Mouse (Mus musculus) layer of hippocampus, adult 11-12 months (tissue): ENCODE data around the gene Jsrp1.

Experiments
- DNase-seq: peaks from one replicate; pipeline ENCODE4 v3.0.0; 2022; ENCODE audit warnings: low spot score

Gene Jsrp1

DNA sequence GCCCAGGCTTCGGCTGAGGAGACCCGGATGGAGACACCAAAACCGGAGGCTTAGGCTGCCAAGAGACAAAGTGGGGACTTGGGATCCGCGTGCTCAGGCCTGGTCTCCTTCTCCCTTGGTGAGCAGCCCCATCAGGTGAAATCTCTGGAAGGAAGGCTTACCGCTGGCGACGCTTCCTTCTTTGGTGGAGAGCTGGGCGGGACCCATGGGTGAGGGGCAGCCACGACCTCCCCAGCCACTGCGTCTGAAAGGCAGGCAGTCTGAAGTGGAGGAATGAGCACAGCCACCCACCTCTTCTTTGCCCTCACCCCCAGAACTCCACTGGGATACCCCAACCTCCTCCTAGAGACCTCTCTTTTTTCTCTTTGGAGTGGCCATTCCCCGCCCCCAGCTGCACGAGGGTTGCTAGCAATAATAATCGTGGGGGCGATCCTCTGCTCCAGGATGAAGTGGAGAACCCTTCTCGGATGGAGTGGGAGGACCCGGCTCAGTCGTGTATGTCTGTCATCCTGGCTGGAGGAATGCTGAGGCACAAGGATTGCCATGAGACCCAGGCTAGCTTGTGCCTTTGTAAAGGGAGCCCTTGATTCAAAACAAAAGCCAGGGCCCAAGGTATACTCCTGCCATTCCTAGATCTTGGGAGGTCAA is 4.2 kb downstream of the Jsrp1 start:
- DNase-seq, result no peak

DNA sequence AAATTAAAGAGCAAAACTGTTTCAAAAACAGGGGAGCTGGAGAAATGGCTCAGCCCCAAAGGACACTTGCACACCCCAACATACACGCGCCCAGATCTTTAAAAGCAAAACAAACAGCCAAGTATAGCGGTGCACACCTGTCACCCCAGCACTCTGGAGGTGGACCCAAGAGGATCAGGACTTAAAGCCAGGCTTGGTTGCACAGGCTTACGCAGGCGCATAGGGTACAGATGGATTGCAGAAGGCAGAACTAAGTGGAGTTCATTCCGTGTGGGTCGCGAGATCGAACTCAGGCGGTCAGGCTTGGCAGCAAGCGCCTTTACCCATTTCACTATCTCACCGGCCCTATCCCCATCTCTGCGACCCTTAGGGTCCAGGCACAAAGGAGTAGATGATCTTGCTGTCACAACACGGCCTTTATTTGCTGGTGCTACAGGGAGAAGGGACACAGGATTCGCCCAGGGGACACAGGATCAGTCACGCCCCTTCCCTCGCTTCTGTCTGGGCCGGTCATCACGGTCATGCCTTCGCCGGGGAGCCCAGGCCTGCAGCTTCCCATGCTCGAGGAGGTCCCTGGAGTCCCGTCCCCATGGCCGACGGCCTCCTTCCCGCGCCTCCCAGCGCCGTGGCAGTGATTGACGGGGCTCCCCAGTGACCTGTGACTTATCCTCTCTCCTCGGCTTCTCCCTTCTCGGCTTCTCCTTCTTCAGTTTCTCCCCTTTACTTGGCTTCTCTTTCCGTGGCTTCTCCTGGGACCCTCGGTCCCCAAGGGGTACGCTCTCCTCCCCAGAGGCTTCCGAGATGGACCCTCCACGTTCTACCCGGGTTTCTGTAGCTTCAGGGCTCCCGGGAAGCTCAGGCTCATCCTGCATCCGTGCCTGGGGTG is 5.0 kb downstream of the Jsrp1 start:
- DNase-seq, result no peak

DNA sequence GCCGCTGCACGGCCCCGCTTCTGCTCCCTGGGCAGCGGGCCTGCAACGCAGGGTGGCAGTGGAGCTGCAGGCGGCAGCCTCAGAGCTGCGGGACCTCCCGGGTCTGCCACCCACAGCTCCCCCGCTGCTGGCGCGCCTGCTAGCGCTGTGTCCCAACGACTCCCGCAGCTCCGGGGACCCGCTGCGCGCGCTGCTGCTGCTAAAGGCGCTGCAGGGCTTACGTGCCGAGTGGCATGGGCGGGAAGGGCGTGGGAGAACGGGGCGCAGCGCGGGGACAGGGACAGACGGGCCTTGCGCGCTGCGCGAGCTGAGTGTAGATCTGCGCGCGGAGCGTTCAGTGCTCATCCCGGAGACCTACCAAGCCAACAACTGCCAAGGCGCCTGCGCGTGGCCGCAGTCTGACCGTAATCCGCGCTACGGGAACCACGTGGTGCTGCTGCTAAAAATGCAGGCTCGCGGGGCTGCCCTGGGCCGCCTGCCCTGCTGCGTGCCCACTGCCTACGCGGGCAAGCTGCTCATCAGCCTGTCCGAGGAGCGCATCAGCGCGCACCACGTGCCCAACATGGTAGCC is 6.2 kb downstream of the Jsrp1 start:
- DNase-seq, result peak; percentile 85

DNA sequence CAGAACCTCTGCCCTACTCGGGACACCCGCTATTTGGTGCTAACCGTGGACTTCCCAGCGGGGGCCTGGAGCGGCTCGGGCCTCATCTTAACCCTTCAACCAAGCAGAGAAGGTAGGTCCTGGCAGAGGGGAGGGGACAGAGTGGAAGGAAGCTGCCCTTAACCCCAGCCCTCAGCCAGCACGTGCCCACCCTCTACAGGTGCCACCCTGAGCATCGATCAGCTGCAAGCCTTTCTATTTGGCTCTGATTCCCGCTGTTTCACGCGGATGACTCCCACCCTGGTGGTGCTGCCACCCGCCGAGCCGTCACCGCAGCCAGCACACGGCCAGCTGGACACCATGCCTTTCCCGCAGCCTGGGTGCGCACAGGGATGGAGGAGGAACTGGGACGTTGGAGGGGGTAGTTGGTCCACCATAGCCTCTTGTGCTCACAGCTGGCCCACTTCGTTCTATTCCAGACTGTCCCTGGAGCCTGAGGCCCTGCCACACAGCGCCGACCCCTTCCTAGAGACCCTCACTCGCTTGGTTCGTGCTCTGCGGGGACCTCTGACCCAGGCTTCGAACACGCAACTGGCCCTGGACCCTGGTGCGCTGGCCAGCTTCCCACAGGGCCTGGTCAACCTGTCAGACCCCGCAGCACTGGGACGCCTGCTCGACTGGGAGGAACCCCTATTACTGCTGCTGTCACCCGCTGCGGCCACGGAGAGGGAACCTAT is 6.8 kb downstream of the Jsrp1 start:
- DNase-seq, result no peak

DNA sequence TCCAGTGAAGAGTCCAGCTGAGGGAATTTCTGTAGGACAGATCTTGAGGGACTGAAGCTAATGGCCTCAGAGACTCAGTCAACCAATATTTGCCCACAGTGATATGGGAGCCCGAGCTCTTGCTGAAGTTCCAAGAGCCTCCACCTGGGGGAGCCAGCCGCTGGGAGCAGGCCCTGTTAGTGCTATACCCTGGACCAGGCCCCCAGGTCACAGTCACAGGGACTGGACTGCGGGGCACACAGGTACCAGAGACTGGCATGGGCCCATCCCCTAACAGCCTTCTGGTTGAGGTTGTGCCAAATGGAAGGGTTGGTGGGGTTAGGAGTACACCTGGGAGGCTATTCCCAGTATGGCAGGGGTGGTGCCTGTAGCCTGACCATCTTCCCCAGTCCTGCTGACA is 7.4 kb downstream of the Jsrp1 start:
- peak; percentile 85 for DNase-seq

DNA sequence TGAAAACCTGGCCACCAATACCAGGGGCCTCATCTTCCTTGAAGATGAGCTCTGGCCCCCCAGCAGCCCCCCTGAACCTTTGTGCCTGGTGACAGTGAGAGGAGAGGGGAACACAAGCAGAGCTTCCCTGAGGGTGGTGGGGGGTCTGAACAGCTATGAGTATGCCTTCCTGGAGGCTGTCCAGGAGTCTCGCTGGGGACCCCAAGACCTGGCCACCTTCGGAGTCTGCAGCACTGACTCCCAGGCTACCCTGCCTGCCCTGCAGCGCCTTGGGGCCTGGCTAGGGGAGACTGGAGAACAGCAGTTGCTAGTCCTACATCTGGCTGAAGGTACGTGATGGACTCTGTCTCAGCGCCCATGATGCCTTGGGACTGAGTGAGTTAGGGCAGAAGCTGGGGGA is 8.0 kb downstream of the Jsrp1 start:
- no peak for DNase-seq

DNA sequence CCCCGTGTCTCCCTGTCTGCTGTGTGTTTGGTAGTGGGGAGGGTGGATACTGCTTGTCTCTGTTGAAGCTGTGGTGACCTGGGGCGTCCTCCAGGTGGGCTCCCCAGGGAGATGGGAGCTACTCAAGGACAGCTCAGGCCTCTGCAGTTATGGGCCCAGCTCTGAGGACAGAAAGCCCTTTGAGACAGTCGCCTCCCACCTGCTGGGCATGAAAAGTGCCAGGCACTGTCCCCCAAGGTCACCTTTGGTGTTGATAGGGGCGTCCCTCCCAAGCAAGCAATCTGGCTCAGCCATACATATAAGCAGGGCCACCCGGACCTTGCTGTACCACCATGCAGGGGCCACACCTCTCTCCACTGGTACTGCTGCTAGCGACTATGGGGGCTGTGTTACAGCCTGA is 8.4 kb downstream of the Jsrp1 start, which contains the start of gene Amh:
TSS of gene Amh (plus strand) at position 328 of the 400 bp plus-strand sequence.
- no peak for DNase-seq

DNA sequence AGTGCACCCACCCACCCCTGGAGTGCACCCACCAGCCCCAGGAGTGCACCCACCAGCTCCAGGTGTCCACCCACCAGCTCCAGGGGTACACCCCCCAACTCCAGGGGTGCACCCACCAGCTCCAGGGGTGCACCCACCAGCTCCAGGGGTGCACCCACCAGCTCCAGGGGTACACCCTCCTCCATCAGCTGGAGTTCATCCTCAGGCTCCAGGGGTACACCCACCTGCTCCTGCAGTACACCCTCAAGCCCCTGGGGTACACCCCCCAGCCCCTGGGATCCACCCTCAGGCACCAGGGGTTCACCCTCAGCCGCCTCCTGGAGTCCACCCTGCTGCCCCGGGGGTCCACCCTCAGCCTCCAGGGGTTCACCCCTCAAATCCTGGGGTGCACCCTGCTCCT is 9.0 kb downstream of the Jsrp1 start:
- DNase-seq, result no peak

DNA sequence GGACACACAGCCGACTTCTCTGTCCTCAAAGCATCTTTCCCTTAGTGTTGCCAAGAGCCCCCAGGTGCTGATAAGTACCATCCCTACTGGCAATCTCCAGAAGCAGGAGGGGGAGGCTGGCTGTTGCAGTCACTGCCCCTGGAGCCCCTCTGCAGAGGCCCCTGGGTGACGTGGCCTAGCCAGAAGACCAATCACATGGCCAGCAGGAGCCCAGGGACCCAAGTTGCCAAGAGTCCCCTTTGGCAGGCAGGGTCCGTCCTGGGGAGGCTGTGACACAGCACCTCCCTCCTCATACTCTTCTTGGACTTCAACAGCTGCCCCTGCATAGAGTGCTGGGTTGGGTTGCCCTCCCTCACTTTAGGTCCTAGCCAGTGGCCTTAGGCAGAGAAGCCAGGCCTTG is 10.3 kb downstream of the Jsrp1 start:
- no peak for DNase-seq

DNA sequence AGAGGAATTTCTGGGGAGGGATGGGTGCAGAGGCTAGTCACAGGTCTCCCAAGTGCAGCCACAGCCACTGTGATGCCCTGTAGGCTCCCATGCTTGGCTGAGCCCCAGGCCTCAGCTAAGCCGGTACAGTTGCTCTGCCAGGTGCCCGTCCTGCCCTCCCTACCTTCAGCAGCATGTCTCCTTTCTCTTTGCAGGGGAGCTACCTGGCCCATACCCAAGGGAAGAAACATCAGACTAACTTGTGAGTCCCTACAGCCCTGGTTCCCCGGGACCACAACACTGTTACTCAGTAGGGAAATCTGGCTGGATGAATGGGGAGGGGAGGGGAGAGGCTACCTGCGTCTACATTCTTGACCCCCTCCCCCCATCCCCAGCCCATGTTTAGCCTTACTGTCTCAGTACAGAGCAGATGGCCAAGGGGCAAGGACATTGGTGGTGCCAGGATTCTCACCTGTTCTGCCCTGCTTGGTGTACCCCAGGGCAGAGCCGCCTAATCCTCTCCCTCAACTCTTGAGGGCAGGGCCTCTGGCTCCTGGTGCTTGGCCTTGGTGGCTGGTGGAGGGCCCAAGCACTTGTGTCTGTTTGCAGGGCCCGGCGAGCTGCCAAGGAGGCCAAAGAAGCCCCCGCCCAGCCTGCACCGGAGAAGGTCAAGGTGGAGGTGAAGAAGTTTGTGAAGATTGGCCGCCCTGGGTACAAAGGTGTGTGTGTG is 10.9 kb downstream of the Jsrp1 start:
- DNase-seq, result no peak

DNA sequence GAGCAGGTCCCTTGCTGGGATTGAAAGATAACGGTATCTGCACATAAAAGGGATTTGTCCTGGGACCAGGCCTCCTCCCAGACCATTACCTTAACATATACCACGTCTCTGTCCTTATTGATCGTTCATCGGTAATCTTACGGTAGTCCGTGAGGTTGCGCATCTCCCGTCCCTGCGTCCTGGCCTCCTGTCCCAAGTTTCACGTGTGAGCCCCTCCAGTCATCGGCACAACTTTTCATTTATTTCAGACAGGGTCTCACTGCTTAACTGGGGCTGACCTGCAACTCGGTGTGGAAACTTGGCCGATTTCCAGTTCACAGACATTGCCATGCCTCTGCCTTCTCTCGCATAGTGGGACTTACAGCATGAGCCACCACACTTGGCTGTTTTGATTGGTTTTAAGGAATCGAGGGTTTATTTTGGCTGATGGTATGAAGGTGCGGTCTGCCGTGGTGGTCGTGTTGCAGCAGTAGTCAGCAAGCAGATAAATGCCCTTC is 14.2 kb downstream of the Jsrp1 start:
- no peak for DNase-seq

DNA sequence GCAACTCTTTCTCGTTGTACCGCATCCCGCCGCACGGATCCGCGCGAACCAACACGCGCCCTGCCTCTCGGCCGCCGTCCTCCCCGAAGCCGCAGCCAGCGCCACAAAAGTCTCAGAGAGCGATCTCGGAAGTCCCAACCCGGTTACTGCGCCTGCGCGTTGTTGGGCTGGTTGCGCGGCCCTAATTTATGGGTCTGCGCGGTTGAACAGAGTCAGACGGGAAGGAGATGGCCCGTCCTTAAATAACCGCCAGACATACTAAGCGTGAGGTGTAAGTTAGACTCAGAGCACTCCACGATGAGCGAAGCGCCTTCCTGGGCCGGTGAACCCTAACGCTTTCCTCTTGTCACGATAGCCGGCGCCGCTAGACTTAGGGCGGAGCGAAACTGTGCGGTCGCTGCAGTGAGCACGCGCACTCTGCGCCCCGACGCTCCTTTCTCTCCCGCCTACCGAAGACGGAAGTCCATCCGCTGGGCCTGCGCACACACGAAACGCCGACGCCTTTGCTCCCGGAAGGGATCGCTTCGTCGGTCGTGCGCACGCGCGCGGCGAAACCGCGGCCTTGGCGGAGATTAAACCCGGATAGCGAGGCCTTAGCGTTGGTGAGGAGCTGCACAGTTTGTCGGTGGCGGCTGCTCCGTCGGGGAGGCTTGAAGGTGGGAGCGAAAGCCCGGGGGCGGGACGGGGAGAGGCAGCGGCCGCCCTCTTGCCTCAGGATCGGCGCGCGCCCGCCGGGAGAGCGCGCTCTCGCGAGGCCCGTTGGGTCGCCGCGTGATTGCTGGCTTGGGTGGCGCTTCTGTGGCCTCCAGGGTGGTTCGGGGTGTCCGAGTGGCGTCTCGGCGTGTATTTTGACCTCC is 14.9 kb downstream of the Jsrp1 start, which contains the start of the genes Sf3a2 and Plekhj1:
TSS of gene Sf3a2 (plus strand) at position 49 of the 857 bp plus-strand sequence.
TSS of gene Plekhj1 (minus strand) at position 477 of the 857 bp plus-strand sequence.
- peak; percentile 96 for DNase-seq

DNA sequence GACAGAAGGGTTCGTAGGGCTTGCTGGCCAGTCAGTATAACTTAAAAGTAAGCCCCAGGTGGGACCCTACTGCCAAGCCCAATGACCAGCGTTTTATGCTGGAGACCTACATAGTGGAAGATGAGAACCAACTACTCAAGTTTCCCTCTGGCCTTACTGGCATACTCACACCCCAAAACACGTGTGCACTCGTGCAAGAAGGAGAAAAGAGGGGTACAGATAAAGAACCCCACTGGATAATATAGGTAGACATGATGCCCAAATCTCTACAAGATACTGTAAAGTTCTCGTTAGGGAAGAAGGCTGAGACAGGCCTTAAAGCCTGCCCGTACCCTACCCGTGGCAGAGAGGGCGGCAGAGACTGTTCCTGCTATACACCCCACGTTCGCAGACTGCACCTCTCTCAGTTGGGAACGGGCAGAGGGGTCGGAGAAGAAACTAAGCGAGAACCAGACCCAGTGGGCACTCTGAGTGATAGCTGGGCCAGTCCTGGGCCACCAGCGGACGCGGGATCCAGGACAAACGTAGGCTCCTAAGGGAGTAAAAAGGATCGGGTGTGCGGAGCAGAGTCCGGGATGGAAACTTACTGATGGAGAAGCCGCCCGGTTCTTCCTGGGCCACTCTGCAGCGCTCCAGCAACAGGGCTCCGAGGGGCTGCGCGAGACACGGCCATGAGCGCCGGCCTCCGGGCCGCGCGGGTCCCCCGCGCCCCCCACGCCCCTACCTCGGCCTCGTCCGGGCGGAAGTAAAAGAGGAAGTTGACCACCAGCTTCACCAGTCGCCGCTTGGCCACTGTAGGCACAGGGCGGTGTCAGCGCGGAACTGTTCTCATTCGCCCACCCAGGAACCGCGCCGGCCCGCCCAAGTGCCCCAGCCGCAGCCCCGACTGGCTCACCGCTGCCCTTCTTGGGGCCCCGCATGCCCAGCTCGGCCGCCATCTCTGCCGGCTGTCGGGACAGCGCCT is 15.8 kb downstream of the Jsrp1 start:
- no peak for DNase-seq

DNA sequence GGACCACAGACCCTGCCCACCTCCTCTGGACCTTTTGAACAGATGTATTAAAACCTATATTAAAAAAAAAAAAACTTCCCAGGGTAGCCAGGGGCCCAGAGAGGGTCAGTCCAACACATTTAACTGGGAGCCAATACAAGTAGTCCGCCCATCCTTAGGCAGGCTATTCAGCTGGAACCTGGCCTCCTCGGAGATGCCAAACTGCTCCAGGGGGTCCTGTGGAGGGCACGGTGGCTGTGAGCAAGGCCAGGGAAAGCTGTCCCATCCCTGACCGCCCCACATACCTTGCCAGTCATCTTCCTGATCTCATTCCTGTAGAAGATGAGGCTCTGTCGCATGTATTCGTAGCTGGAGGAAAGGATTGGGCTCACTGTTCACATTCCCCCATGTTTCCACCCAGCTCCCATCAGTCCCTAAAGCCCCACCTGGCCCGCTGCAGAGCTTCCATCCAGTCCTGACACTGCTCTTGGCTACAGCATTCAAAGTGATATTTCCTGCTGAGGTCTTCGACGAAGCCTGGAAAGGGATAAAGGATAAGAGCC is 16.9 kb downstream of the Jsrp1 start:
- DNase-seq, result no peak

DNA sequence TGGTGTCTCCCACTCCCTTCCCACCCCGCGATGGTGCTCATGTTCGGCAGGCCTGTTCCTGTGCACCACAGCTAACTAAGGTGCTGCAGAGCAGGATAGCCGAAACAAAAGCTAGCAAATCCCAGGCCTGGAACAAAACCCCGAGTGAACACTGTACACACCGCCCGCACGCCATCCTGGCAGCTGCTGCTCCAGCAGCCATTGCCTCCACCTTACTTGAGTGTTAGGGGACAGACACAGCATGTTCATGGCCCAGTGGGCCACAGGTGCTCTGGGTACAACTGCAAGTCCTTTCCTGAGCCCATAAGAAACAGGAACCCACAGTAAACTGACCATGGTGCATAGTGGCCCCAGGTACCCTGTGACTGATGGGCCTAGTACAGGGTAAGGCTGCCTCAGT is 18.5 kb downstream of the Jsrp1 start:
- no peak for DNase-seq

DNA sequence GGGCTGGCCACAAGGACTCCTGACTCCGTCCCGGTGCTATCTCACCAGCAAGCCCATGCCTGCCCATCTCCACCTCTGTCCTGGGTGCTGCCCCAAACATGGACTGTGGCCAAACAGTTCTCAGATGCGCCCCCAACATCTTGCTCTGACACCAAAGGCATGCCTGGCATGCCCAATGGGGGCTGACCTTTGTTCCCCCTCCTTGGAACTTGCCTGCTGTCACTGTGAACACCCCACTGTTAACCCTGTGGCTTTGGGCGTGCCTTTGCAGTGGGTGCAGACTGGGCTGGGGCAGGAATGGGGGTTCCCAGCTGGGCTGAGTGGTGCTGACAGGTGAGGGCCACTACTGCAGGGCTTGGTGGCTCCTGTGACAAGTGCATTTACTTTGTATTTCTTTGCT is 19.5 kb downstream of the Jsrp1 start:
- DNase-seq, result no peak

DNA sequence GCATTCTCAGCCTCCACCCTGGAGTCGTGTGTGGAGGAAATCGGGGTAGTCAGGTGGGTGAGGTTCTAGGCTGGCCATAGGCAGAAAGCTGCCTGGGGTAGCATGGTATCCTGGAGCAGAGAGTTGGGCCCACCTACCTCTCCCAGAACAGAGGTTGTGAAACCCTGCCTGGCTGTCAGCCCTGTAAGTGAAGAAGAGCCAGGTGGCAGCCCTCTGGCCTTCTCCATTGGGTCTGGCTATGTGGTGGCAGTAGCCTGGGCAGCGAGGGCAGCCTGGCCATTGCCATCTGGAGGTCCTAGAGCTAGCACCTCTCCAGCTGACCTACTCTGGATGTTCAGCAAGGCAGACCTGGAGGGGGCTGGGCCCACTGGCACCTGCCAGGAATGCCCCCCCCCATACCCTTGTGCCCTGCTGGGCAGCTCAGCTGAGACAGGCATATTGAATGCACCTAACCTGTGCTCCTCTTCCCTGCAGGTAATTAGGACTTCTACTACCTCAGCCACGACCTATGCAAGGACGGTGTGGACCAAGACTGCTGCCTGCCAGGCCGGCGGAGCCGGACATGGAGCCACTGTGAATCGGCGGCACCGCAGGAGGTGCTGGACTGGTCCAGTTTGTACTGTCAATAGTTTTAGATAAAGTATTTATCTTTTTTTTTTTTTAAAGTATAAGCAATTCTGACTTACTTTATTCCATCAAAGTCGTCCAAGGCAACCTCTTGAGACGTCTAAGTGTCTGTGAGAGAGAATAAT is 20.1 kb downstream of the Jsrp1 start:
- no peak for DNase-seq
